Mouse (Mus musculus): ENCODE data around the gene Mbd5.

DNA sequence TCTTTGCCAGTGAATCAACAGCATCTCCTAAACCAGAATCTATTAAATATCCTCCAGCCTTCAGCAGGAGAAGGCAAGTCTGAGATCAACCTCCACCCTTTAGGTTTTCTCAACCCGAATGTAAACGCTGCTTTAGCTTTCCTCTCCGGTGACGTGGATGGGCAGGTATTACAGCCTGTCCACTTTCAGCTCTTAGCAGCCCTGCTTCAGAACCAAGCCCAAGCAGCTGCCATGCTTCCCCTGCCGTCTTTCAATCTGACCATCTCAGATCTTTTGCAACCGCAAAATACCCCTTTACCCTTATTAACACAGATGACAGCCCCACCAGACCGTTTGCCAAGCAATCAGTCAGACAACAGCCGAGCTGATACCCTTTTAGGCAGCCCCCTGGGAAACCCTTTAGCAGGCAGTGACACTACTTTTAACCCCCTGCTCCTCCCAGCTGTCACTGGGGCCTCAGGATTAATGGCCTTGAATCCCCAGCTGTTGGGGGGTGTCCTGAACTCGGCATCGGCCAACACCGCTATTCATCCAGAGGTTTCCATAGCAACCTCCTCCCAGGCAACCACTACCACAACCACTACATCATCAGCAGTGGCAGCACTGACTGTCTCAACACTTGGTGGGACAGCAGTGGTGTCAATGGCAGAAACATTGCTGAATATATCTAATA is 323.1 kb downstream of the Mbd5 start:
- no peak for TF ChIP-seq CTCF (IDR thresholded peaks at IDR 0.05; ENCODE audit: low read depth)
- TF ChIP-seq EP300 (IDR thresholded peaks at IDR 0.05; ENCODE audit: low read depth), result no peak

All from liver, postnatal 0 days (tissue).